Mouse (Mus musculus) CH12.LX (cell line): ENCODE results near the gene Bglap3.
"Not testable (repeated sequence)": the region's sequence is repeated elsewhere in the genome, so short reads cannot be mapped to it uniquely, and the experiment has no call there.

ENCODE experiments used
- CTCF ChIP-seq, 2 experiments: IDR thresholded peaks in 1 of 2; conservative IDR thresholded peaks in 1 of 2; 2 replicates each; pipeline ENCODE4 v1.5.1; 2011 to 2012; ENCODE audit warnings: low read depth in 2 of 2, low read length in 2 of 2, improper control_type of control experiment in 1 of 2, inconsistent platforms in 1 of 2, mild to moderate bottlenecking in 1 of 2, moderate library complexity in 1 of 2
- ELF1 ChIP-seq: IDR thresholded peaks from 2 replicates; pipeline ENCODE4 v1.6.1; 2014; ENCODE audit warnings: low read depth, mild to moderate bottlenecking, inconsistent platforms, low read length, improper control_type of control experiment
- HCFC1 ChIP-seq: IDR thresholded peaks from 2 replicates; pipeline ENCODE4 v1.6.1; 2012; ENCODE audit warnings: low read depth, mild to moderate bottlenecking, inconsistent platforms, low read length, improper control_type of control experiment
- POLR2AphosphoS2 ChIP-seq: IDR thresholded peaks from 2 replicates; pipeline ENCODE4 v1.6.1; 2011; ENCODE audit warnings: low read depth, low read length, improper control_type of control experiment
- TCF12 ChIP-seq: IDR thresholded peaks from 2 replicates; pipeline ENCODE4 v1.6.1; 2014; ENCODE audit warnings: low read depth, mild to moderate bottlenecking, inconsistent platforms, low read length, improper control_type of control experiment

DNA sequence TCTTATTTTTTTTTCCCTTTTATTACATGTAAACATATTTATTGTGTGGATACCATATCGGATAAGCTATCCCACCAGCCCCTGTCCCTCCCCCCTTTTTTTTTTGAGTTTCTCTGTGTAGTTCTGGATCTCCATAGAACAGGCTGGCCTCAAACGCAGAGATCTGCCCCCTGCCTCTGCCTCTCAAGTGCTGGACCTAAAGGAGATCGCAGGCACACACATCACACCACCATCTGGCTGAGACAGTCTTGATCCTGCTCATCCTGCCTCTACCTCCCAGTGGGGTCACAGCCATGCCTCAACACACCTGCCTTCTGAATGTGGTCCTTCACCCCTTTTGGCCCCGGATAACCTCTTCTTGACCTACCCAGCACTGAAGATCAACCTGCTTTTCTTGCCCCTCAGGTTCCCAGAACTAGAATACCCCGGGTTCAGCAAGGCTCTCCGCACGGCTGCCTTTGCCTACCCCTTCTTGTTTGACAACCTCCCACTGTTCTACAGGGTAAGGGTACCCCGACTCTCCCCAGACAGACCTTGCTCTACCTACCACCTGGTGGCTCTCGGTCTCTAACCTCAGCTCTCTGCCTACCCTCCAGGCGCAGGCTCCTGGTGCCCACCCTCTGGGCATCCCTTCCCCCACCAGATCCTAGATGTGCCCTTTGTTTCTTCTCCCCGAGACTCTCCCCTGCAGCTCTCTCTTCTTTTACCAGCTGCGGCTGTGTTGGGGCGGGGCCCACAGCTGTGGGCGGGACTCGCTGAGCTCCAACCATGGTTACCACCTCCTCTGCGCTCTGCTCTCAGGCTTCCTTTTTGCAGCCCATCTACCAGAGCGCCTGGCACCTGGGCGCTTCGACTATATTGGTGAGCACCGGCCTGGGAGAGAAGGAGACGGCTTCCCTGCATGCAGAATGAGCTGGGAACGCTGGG lies 9.1 kb upstream of the Bglap3 start:
- not testable (repeated sequence) for TF ChIP-seq CTCF (conservative IDR thresholded peaks at IDR 0.05 in 1 of 2, IDR thresholded peaks at IDR 0.05 in 1 of 2; ENCODE audit: low read depth in 2 of 2, low read length in 2 of 2); ELF1; POLR2AphosphoS2; TCF12; HCFC1
